Mouse (Mus musculus) heart, adult 2 months (tissue): ENCODE measurements at regions not wholly inside any gene's neighbourhood (a gene's known extent, or its start where the extent isn't known, plus 50 kb on each side); places are given as distances from the start of the nearest gene placed in this dataset.

Experiments used
- DNase-seq, 2 experiments: peaks; one replicate each; pipeline ENCODE4 v3.0.0; 2021
- H3K27ac ChIP-seq: fragments of 200-600 bp; 2 replicates; pipeline ENCODE4 v1.8.1; 2022
- H3K27me3 ChIP-seq: fragments of 200-500 bp; 2 replicates; pipeline ENCODE4 v1.6.1; 2012; ENCODE audit warnings: mild to moderate bottlenecking, low read length, inconsistent platforms, mixed read lengths; ENCODE audit not compliant: control insufficient read depth, insufficient read depth
- H3K36me3 ChIP-seq: fragments of 200-500 bp; 2 replicates; pipeline ENCODE4 v1.6.1; 2012; ENCODE audit warnings: low read length, inconsistent platforms; ENCODE audit not compliant: control insufficient read depth, insufficient read depth
- H3K4me1 ChIP-seq: fragments of 200-500 bp; 2 replicates; pipeline ENCODE4 v1.6.1; 2011; ENCODE audit warnings: low read length; ENCODE audit not compliant: control insufficient read depth, insufficient read depth
- H3K4me3 ChIP-seq: fragments of 200-600 bp; 2 replicates; pipeline ENCODE4 v1.8.1; 2022
- H3K79me2 ChIP-seq: fragments of 200-500 bp; replicated peaks from 2 replicates; pipeline ENCODE4 v1.6.1; 2012; ENCODE audit warnings: mild to moderate bottlenecking, inconsistent platforms, low read length, moderate library complexity, mixed read lengths; ENCODE audit not compliant: control insufficient read depth, insufficient read depth
- H3K9ac ChIP-seq: fragments of 200-500 bp; 2 replicates; pipeline ENCODE4 v1.6.1; 2012; ENCODE audit warnings: low read depth, mild to moderate bottlenecking, control low read depth, inconsistent platforms, low read length, mixed read lengths
- CTCF ChIP-seq: fragments of 200-600 bp; IDR thresholded peaks from 2 replicates; pipeline ENCODE4 v1.8.1; 2022; ENCODE audit warnings: antibody characterized with exemption, mild to moderate bottlenecking, moderate library complexity
- EP300 ChIP-seq: fragments of 200-500 bp; IDR thresholded peaks from 2 replicates; pipeline ENCODE4 v1.6.1; 2011; ENCODE audit warnings: low read depth, low read length, control low read depth; ENCODE audit not compliant: insufficient read depth
- POLR2A ChIP-seq: fragments of 200-500 bp; IDR thresholded peaks from 2 replicates; pipeline ENCODE4 v1.6.1; 2011; ENCODE audit warnings: mild to moderate bottlenecking, low read depth, low read length, control low read depth; ENCODE audit not compliant: insufficient read depth
- WGBS: fragments of 180-500 bp; shearing (Covaris S2); methylation state at CpG from one replicate; pipeline ENCODE4 v1.1.7; 2018; 5-methylcytosine and 5-hydroxymethylcytosine counted together
- intact Hi-C: fragments of 180-260 bp; cut with DNase I; formaldehyde crosslinking; loops from one replicate; pipeline ENCODE4 v1.15.1; 2025

DNA sequence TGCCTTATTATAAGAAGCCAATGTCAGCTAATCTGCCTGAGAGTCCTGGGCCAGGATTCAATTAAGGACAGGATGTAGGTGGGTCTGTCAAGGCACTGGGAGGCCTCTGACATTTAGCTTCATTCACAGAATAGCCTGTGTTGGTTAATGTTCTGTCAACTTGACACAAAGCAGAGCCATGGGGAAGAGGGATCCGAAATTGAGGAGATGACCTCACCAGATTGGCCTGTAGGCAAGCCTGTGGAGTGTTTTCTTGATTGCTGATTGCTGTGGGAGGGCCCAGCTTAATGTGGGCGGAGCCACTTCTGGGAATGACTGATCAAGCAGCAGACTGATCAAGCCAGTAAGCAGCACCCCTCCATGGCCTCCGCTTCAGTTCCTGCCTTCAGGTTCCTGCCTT lies 548.5 kb downstream of the Dok5 start:
- no peak overlapping the region for H3K27ac ChIP-seq
- 52% methylated on average over 3 of the region's 3 CpGs for WGBS
- intact Hi-C loops, result no loop called here
- H3K27me3 ChIP-seq, result no peaks in the 10 kb centered on the region
- H3K4me1 ChIP-seq, result no peaks in the 10 kb centered on the region
- DNase-seq, result peak in 1 of 2 experiments; percentile 2
- no peaks in the 10 kb centered on the region for H3K79me2 ChIP-seq
- H3K9ac ChIP-seq, result no peak overlapping the region
- H3K36me3 ChIP-seq, result no peaks in the 10 kb centered on the region
- H3K4me3 ChIP-seq, result no peak overlapping the region
- TF ChIP-seq CTCF, result no peak
- TF ChIP-seq EP300, result no peak
- no peak for TF ChIP-seq POLR2A

DNA sequence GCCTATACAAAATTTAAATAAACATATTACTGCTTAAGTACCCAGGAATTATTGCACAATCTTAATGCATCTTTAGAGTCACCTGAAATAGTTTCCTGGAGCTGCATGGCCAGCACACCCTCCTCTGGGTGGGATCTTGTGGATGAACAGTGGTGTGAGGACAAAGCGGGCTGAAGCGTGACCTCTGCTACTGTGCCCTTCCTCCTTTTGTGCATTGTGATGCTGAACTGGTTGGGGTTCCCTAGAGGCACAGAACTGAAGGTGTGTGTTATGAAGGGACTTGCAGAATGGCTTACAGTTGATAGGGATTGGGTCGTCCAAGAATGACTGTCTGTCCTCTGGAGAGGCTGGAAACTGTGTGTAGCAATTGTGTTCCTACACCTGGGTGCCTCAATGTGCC lies 547.7 kb downstream of the Dok5 start:
- intact Hi-C loops, result no loop called here
- Histone ChIP-seq H3K36me3 (no peaks in the 10 kb centered on the region), H3K27me3 (no peaks in the 10 kb centered on the region), H3K9ac (no peak overlapping the region), H3K4me3 (no peak overlapping the region), H3K79me2 (no peaks in the 10 kb centered on the region), H3K27ac (no peak overlapping the region), H3K4me1 (no peaks in the 10 kb centered on the region)
- DNase-seq, result no peak
- TF ChIP-seq EP300 (no peak), POLR2A (no peak), CTCF (no peak)
- WGBS, result 53% methylated on average over 3 of the region's 3 CpGs

DNA sequence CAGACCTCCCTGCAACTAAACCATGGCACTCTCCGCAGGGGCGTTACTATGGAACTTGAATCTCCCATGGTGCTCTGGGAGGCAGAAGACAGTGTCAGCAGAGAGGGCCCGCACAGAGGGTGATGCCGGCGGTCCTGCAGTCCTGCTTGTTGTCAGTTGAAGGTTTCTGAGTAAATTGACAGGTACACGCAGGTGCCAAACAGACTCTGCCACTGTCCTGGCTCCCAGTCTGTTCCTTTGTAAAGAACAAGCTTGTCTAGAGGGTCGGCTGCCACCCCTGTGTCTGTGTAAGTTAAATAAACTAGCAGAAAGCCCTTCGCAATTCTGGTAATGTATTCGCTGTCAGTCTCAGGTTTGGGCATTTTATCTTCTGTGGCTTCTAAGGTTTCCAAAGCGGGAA lies 521.6 kb downstream of the Dok5 start:
- no peak overlapping the region for H3K9ac ChIP-seq
- no peak overlapping the region for H3K4me3 ChIP-seq
- H3K4me1 ChIP-seq, result no peaks in the 10 kb centered on the region
- no peak overlapping the region for H3K27ac ChIP-seq
- no peaks in the 10 kb centered on the region for H3K79me2 ChIP-seq
- H3K27me3 ChIP-seq, result peaks cover 3% of the 10 kb centered on the region; the same call in 1 of the 2 replicates
- no peaks in the 10 kb centered on the region for H3K36me3 ChIP-seq
- 53% methylated on average over 10 of the region's 10 CpGs for WGBS
- TF ChIP-seq EP300 (no peak), CTCF (no peak), POLR2A (no peak)
- intact Hi-C loops, result no loop called here
- DNase-seq, result no peak

DNA sequence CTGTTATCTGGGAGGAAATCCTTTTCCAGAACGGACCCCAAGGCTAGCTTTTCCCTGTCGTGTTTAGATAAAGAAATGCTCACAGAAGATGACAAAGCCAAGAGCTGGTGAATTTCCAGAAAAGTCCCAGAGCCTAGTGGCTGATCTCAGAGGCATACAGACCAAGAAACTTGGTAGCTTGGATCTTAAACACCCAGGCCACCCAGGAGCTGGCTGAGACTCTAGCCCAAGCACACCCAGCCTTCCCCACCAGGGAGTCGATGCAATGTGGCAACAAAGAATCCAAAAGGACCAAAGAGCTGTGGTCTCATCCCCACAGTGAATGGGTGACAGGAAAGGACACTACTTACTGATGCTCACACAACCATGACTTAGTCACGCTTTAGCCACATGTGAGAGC lies 513.8 kb downstream of the Dok5 start:
- no peaks in the 10 kb centered on the region for H3K36me3 ChIP-seq
- intact Hi-C loops, result no loop called here
- no peaks in the 10 kb centered on the region; the same call in 1 of the 2 replicates for H3K4me1 ChIP-seq
- no peak overlapping the region for H3K9ac ChIP-seq
- no peak for DNase-seq
- TF ChIP-seq CTCF (no peak), POLR2A (no peak), EP300 (no peak)
- no peak overlapping the region for H3K4me3 ChIP-seq
- no peaks in the 10 kb centered on the region for H3K79me2 ChIP-seq
- no peak overlapping the region for H3K27ac ChIP-seq
- 31% methylated on average over 4 of the region's 4 CpGs for WGBS
- no peaks in the 10 kb centered on the region for H3K27me3 ChIP-seq

DNA sequence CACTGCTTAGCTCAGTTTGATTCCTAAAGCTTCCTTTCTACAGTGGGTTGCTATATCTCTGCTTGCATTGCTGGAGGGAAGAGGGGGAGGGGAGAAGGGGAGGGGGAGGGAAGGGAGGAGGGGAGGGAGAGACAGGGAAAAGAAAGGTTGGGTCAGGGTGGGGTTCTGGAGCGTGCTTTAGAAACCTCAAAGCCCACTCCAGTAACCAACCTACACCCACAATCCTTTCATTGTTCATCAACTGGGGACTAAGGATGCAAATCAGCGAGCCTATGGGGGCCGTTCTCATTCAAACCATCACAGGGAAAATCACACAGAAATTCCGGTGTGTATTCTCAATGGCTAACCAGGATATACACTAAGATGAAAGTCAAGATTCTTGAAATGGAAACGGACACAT lies 510.7 kb downstream of the Dok5 start:
- TF ChIP-seq POLR2A (no peak), CTCF (no peak), EP300 (no peak)
- H3K4me3 ChIP-seq, result no peak overlapping the region
- no peaks in the 10 kb centered on the region for H3K27me3 ChIP-seq
- H3K36me3 ChIP-seq, result no peaks in the 10 kb centered on the region
- H3K79me2 ChIP-seq, result no peaks in the 10 kb centered on the region
- DNase-seq, result no peak
- no peaks in the 10 kb centered on the region; the same call in 1 of the 2 replicates for H3K4me1 ChIP-seq
- intact Hi-C loops, result no loop called here
- WGBS, result 81% methylated on average over 5 of the region's 5 CpGs
- no peak overlapping the region for H3K9ac ChIP-seq
- H3K27ac ChIP-seq, result no peak overlapping the region

DNA sequence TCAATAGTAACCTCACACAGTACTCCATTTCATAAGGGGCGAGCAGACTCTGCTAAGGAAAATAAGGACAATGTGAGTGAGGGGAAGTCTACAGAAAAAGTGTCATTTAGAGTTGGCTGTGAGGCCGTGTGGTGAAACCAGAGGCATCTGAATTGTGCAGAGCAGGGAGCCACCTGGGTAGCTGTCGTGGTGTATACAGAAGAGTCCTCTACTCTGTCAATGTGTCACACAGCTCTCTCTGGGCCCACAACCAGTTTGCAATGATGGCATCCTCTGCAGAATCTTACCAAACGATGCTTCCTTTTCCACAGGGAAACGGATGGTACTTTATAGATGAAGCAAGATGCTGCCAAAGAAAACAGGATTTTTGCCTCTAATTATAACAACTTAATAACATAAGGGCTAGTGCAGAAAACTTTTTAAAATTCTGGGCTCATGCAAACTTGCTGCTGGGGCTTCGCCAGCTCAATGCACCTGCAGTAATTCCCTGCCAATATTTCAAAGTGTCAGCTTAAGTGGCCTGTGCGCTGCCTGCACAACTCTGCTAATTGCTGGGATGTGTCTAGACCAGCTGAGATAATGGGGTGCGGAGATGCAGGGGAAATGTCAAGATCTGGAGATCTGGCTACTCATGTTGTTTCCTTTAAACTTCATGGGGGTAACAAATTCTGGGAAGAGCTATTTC lies 505.8 kb downstream of the Dok5 start:
- WGBS, result 48% methylated on average over 8 of the region's 8 CpGs
- no peak for DNase-seq
- no peaks in the 10 kb centered on the region for H3K27me3 ChIP-seq
- H3K79me2 ChIP-seq, result no peaks in the 10 kb centered on the region
- no peaks in the 10 kb centered on the region for H3K36me3 ChIP-seq
- H3K4me1 ChIP-seq, result no peaks in the 10 kb centered on the region
- H3K9ac ChIP-seq, result no peak overlapping the region
- no peak overlapping the region for H3K4me3 ChIP-seq
- intact Hi-C loops, result no loop called here
- TF ChIP-seq EP300 (no peak), POLR2A (no peak), CTCF (no peak)
- H3K27ac ChIP-seq, result no peak overlapping the region
